Comparison of ENCODE assay signal across 14 mouse cellular contexts in genomic region chr12:84904399-84904798, GRCm38 (mm10). TPM values are rescaled to one million over a fixed set of nuclear protein-coding genes. Genes with fewer than 3 reads are reported as not detected.
"Had no signal": no experiment of that assay in that cellular context is flagged by ENCODE, and none has a peak within 500 bp of the region (broad histone marks: within the 10 kb centered on the region; RNA-seq: fewer than 3 reads in every experiment).

No protein-coding gene starts in this region.

- DNase-seq: left cerebral cortex, postnatal 4 days; liver; liver, embryonic 13.5 days; liver, postnatal 0 days; lung, adult 18-20 months; lung, adult 2 months; lung, embryonic 14.5 days; lung, postnatal 10 days; lung, postnatal 14 days; lung, postnatal 36 days; lung, postnatal 4 days; midbrain, embryonic 14.5 days had no signal

RNA-seq across cellular contexts. Expression of gene Ltbp2, which starts 28.1 kb away (rescaled TPM):
- total RNA-seq: megakaryocyte-erythroid progenitor cell, adult 5-6 weeks; monocyte, adult 5-6 weeks had no signal
